Mouse (Mus musculus) C2C12 (cell line): ENCODE data around the gene Dop1b. TPM values are rescaled to one million over a fixed set of nuclear protein-coding genes. Genes with fewer than 3 reads are reported as not detected.

Experiments used
- H3K27me3 ChIP-seq: one replicate; pipeline ENCODE4 v1.6.1; 2011; ENCODE audit not compliant: control insufficient read depth, insufficient read depth, insufficient read length
- H3K36me3 ChIP-seq: one replicate; pipeline ENCODE4 v1.6.1; 2011; ENCODE audit not compliant: control insufficient read depth, insufficient read depth
- H3K4me3 ChIP-seq: one replicate; pipeline ENCODE4 v1.5.1; 2011; ENCODE audit warnings: mild to moderate bottlenecking, control low read depth; ENCODE audit not compliant: poor library complexity, insufficient read depth, severe bottlenecking
- H3K79me2 ChIP-seq: one replicate; pipeline ENCODE4 v1.6.1; 2011; ENCODE audit not compliant: control insufficient read depth, insufficient read depth
- H3K79me3 ChIP-seq: one replicate; pipeline ENCODE4 v1.6.1; 2011; ENCODE audit warnings: low read depth, control low read depth
- H3ac ChIP-seq: one replicate; pipeline ENCODE3; 2011; ENCODE audit warnings: low read depth; ENCODE audit not compliant: control insufficient read depth, insufficient read length
- CEBPB ChIP-seq: IDR thresholded peaks from one replicate; pipeline ENCODE4 v1.6.1; 2011; ENCODE audit warnings: low read depth, mild to moderate bottlenecking, control low read depth, moderate library complexity
- CTCF ChIP-seq: IDR thresholded peaks from one replicate; pipeline ENCODE4 v1.5.1; 2011; ENCODE audit not compliant: control insufficient read depth, insufficient read depth, insufficient read length
- FOSL1 ChIP-seq: IDR thresholded peaks from one replicate; pipeline ENCODE4 v1.8.0; 2011; ENCODE audit warnings: mild to moderate bottlenecking, low read length; ENCODE audit not compliant: poor library complexity, insufficient read depth, severe bottlenecking
- MAX ChIP-seq: IDR thresholded peaks from one replicate; pipeline ENCODE4 v1.6.1; 2011; ENCODE audit warnings: mild to moderate bottlenecking, control low read depth
- MYOD1 ChIP-seq: IDR thresholded peaks from one replicate; pipeline ENCODE4 v1.6.1; 2011; ENCODE audit warnings: low read depth; ENCODE audit not compliant: control insufficient read depth, insufficient read length
- MYOG ChIP-seq: IDR thresholded peaks from one replicate; pipeline ENCODE4 v1.6.1; 2011; ENCODE audit not compliant: control insufficient read depth, insufficient read length; ENCODE audit errors: extremely low read depth
- USF1 ChIP-seq: IDR thresholded peaks from one replicate; pipeline ENCODE4 v1.6.1; 2011; ENCODE audit warnings: low read depth, mild to moderate bottlenecking, control low read depth, moderate library complexity
- polyA plus RNA-seq: library from polyadenylated mRNA; unstranded; fragments of >200 nt; fragmentation: generic; extraction: Trizol; gene quantifications from one replicate; pipeline ENCODE4 v1.2.1, GENCODE M21; 2012; ENCODE audit warnings: missing spikeins

Gene Dop1b
- polyA plus RNA-seq, 1 experiment: 3.1 TPM

GRCm38 (mm10) chr16:93750464-93750863 is 38.8 kb downstream of the Dop1b start:
- H3K79me3 ChIP-seq: no peaks in the 10 kb centered on the region
- no peaks in the 10 kb centered on the region for H3K79me2 ChIP-seq
- H3K36me3 ChIP-seq: no peaks in the 10 kb centered on the region
- H3K27me3 ChIP-seq: no peaks in the 10 kb centered on the region
- no peak overlapping the region for H3ac ChIP-seq
- H3K4me3 ChIP-seq: no peak overlapping the region
- no peak for TF ChIP-seq USF1

GRCm38 (mm10) chr16:93751816-93752215 is 40.1 kb downstream of the Dop1b start:
- Histone ChIP-seq H3K79me2 (no peaks in the 10 kb centered on the region), H3K79me3 (no peaks in the 10 kb centered on the region), H3K36me3 (no peaks in the 10 kb centered on the region), H3K27me3 (no peaks in the 10 kb centered on the region), H3K4me3 (no peak overlapping the region), H3ac (no peak overlapping the region)
- TF ChIP-seq FOSL1: no peak
- TF ChIP-seq CEBPB: no peak

GRCm38 (mm10) chr16:93756622-93757021 is 44.9 kb downstream of the Dop1b start:
- Histone ChIP-seq H3ac (no peak overlapping the region), H3K79me3 (no peaks in the 10 kb centered on the region), H3K4me3 (no peak overlapping the region), H3K79me2 (no peaks in the 10 kb centered on the region), H3K27me3 (no peaks in the 10 kb centered on the region), H3K36me3 (no peaks in the 10 kb centered on the region)
- no peak for TF ChIP-seq MYOG
- TF ChIP-seq CEBPB: no peak
- TF ChIP-seq CTCF: no peak
- TF ChIP-seq USF1: no peak
- TF ChIP-seq MYOD1: no peak
- no peak for TF ChIP-seq MAX
- no peak for TF ChIP-seq FOSL1

GRCm38 (mm10) chr16:93763378-93763777 is 51.7 kb downstream of the Dop1b start:
- H3K79me3 ChIP-seq: no peaks in the 10 kb centered on the region
- H3K79me2 ChIP-seq: no peaks in the 10 kb centered on the region
- H3K27me3 ChIP-seq: no peaks in the 10 kb centered on the region

GRCm38 (mm10) chr16:93764597-93764996 is 52.9 kb downstream of the Dop1b start:
- TF ChIP-seq CEBPB (no peak), USF1 (no peak), MYOD1 (no peak), MYOG (no peak), FOSL1 (no peak), CTCF (no peak)
- Histone ChIP-seq H3K36me3 (no peaks in the 10 kb centered on the region), H3K27me3 (no peaks in the 10 kb centered on the region)

More at GRCm38 (mm10) chr16:93763378-93763777, 51.7 kb downstream of the Dop1b start:
- H3ac ChIP-seq: no peak overlapping the region
- no peaks in the 10 kb centered on the region for H3K36me3 ChIP-seq
- TF ChIP-seq FOSL1 (no peak), MYOG (no peak), MAX (no peak), CTCF (no peak), CEBPB (no peak), MYOD1 (no peak), USF1 (no peak)
- H3K4me3 ChIP-seq: no peak overlapping the region

GRCm38 (mm10) chr16:93766956-93767355 is 55.3 kb downstream of the Dop1b start:
- no peaks in the 10 kb centered on the region for H3K36me3 ChIP-seq
- TF ChIP-seq CTCF: peak; percentile 28
- no peak for TF ChIP-seq MYOD1
- no peaks in the 10 kb centered on the region for H3K27me3 ChIP-seq
- H3K79me2 ChIP-seq: no peaks in the 10 kb centered on the region
- H3K4me3 ChIP-seq: no peak overlapping the region
- H3ac ChIP-seq: no peak overlapping the region
- no peaks in the 10 kb centered on the region for H3K79me3 ChIP-seq

More at GRCm38 (mm10) chr16:93764597-93764996, 52.9 kb downstream of the Dop1b start:
- no peaks in the 10 kb centered on the region for H3K79me3 ChIP-seq
- H3K4me3 ChIP-seq: no peak overlapping the region
- no peak overlapping the region for H3ac ChIP-seq
- H3K79me2 ChIP-seq: no peaks in the 10 kb centered on the region

GRCm38 (mm10) chr16:93767548-93767947 is 55.8 kb downstream of the Dop1b start:
- Histone ChIP-seq H3K27me3 (no peaks in the 10 kb centered on the region), H3K36me3 (no peaks in the 10 kb centered on the region), H3K79me3 (no peaks in the 10 kb centered on the region), H3K79me2 (no peaks in the 10 kb centered on the region), H3ac (no peak overlapping the region), H3K4me3 (no peak overlapping the region)
- TF ChIP-seq MYOG (no peak), MAX (no peak), CEBPB (no peak), CTCF (no peak), FOSL1 (no peak), USF1 (no peak), MYOD1 (no peak)
